Mouse (Mus musculus) retina, postnatal 1 day (tissue): Measurements from ENCODE around the gene Dennd2d.
A peak's percentile ranks its signal among the peaks of the same experiment; 100 is the strongest.

Source experiments
- DNase-seq: peaks from one replicate; pipeline ENCODE4 v3.0.0-alpha.2; 2012

The Dennd2d gene

DNA sequence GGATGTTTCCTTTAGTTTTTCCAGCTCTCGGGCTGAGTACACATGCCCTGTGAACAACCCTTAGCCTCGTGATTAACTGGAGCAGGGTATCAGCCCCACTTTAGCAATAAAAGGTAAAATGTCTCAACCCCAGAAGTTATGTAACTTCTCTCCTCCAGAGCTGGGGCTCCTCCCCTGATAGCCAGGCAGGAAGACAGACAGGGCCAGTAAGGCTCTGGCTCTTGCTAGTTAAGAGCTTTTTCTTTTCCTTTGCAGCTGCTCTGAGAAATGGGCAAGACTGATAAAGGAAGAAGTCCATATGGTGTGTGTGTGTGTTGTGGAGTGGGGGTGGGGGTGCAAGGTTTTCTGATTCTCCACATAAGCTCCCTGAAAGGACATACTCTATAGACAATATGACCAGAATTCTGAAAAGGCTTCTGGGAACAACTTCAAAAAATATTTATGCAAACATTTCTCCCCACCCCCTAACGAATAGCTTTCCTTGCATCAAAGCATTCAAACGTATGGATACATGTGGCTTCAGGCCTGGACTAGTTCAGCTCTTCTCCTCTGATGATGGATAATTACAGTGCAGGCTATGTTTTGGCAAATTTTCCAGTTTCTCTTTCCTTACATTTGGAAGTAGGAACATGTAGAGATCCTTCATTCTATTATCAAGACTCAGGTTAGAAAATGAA lies 14.0 kb downstream of the Dennd2d start:
- DNase-seq = no peak

DNA sequence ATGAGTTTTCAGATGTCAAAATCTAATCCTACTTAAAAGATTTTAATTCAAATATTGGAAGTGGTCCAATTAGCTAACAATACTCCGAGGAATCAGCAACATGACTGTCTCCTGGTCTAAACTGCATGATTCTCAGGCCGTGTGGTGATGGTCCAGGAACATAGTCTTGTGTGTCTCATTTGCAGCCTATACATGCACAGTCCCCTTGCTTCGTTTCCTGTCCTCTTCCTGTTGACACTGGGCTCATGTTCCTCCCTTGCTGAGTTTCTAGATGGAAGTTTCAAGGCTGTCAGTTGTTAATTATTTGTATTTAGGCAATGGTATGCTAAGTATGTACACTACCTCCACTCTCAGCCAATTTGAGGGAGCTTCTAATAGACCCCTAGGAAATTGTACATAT lies 14.8 kb downstream of the Dennd2d start:
- DNase-seq = no peak

DNA sequence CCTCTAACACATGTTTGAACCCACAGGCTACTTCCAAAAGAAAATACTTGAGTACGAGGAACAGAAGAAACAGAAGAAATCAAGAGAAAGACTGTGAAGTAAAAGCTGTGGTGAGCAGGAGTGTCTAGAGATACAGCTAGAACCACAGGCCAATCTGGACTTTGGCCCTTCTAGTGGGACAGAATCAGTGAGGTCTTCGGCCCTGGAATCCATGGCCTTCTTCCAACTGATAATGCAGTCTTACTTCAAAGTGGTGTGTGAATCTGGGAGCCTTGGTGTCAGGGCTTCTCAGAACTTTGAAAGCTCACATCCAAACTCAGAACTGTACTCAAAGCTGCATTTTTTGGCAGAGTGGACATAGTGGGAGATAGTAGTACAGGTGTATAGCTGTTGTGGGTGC lies 18.3 kb downstream of the Dennd2d start:
- DNase-seq = no peak

DNA sequence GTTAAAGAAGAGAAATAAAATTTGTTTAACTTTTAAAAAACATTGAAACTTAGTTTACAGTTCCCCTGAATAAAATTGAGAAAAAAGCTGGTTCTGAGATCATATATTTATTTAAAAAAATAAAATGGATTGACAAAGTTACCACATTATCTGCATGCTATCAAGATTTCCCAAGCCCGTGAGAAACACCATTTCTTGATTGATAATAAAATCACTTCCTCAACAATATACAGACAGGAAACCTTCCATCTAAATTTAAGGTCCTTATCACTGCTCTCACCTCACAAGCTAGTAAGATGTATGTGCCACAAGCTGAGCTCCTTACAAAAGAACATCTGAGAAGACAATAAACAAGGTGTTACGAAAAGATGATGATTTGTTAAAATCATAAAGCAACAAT lies 20.7 kb downstream of the Dennd2d start:
- DNase-seq = no peak

DNA sequence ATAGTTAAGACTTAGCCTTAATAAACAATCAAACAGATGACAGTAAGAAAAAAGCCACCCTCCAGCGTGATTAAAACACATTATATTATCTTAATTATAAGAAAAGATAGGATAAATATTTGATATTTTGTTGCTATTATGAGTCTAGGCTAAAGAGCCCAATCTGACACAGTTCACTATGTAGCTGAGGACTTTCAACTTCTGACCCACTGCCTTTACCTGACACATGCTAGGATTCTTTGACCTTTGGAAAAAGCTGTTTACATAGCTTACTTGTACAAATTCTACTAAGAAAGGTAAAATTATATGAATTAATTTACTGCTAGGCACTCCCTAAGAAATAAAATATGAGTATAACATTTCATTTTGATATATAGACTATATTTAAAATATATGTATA lies 28.5 kb downstream of the Dennd2d start:
- DNase-seq = no peak

DNA sequence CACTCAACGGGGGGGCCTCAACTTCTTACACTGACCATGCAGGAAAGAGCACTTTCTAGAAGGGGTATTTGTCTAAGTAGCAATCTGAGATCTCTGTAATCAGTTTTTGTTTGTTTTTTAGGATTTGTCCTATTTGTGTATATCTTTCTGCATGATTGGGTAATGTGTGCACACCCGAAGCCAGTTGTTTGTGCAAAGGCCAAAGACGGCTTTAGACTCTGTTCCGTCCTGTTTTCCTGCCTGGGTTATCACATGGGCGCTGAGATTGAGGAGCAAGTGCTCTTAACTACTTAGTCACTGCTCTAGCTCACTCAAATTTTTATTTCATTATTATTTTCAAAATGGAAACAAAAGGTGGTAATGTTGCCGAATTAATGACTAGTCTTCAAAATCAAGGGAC lies 32.8 kb downstream of the Dennd2d start:
- no peak for DNase-seq

DNA sequence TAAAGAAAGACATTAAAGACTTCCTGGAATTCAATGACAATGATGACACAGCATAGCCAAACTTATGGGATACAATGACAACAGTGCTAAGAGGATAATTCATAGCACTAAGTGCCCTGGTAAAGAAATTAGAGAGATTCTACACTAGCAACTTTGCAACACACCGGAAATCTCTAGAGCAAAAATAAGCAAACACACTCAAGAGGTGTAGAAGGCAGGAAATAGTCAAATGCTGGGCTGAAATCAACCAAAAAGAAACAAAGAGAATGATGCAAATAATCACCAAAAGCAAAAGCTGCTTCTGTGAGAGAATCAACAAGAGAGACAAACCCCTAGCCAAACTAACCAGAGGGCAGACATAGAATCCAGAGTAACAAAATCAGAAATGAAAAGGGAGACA lies 40.5 kb downstream of the Dennd2d start:
- DNase-seq = no peak

DNA sequence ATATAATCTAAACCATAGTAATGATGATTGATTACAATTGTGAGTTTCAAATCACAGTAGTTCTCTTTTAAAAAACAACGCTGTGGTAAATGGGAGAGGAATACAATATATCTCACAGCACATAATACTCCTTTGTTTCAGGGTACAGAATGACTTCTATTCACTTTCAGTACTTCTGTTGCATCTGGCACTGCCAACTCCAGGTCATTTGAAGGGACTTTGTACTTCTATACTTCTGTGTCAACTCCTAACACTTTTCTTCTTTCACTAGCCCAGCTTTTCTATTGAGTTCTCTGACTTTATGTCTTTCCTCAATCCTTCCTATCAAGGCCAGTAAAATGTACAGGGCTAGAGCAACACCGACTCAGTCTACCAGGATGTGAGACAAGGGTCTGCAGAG lies 44.2 kb downstream of the Dennd2d start:
- no peak for DNase-seq

DNA sequence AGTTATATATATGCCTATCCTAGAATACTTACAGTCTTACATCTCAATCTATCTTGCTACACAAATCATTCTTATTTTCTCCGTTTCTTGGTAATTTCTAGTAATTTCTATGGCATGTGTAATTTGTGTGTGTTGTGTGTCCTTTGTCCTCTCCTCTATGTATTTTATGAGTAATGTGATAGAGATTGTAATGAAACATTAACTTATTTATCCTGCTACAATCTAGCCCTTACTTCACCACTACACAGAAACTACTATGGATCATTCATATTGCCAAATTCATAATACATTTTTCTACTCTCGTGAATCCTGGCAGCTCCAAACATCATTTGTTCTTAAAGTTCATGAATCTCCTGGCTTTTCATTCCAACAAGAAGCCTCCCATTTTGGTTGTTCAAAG lies 45.8 kb downstream of the Dennd2d start:
- no peak for DNase-seq

DNA sequence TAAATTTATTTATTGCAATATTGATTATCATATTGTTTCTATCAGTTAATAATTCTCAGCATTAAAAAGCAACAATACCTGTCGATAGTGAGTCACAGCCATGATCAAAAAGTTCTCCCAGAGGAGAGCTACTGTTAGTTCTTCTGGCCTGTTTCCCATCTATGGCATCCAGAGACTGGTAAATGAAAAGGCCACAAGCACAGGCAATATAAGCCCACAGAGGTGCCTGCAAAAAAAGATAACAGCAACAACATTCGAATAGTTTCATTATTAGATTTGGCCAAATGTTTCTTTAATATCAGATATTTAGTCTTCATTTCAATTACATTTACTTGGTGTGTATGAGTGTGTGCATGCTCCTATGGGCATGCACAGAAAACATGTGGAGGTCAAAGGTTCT lies 51.1 kb downstream of the Dennd2d start:
- DNase-seq = no peak

DNA sequence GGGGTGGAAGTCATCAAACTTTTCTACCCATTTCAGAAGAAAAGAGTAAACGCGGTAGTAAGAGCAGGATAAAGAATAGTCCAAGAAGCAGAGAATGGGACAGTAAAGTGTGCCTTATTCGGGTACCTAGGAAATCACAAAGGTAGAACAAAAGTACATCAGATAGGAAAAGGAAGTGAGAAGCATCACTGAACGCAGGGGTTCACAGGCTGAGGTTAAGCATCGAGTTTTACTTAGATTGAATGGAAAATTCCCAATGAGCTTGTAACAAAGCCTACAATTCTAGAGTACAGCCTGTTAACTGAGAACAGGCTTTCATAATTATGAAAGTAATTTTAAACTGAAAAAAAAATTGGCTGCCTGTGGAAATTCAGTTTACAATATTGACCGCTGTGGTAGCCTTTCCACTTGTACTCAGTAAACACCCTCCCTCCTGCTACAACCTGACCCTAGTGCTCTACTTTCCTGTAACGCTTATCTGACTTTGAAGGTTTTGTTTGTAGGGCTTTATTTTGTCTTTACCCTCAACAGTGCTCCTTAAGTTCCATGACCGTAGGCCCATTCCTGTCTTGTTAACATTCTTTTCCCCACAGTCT lies 62.6 kb downstream of the Dennd2d start:
- DNase-seq = no peak

DNA sequence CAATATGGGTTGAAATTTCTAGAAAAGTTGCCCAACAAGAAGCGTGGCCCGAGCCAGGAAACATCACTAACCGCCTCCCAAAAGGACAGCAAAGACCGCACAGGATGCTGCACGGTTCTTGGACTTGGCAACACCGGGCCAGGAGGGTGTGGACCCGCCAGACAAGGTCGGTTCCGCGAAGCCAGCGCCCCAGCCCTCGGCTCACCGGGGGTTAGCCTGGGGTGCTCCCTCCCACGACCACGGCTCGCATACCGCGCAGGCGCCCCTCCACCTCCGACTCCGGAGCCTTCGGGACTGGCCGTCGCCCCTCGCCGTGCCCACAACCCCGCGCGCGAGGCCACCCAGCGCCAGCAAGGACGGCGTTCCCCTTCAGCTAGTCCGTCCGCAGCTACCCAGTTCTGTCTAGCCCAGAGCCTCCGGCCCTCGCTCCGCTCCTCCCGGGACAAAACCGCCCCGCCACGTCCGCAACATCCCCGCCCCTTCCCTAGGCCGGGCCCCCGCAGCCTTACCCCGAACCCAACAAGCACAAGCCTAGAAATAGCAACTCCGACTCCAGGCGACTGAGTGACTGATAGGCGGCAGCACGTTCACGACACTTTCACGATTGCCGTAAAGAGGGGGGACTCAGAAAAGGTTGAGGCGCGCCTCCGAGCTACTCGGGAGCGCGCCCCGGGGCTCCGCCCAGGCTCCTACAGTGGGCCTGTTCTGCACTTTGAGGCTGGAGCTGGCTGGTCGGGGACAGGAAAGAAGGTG lies 65.1 kb downstream of the Dennd2d start, which contains the start of the genes Dram2 and Cept1:
Gene Dram2, plus strand, starts transcription at position 628 of the 753 bp plus-strand sequence.
Gene Cept1, minus strand, starts transcription at position 632 of the 753 bp plus-strand sequence.
- DNase-seq = peak; percentile 98

DNA sequence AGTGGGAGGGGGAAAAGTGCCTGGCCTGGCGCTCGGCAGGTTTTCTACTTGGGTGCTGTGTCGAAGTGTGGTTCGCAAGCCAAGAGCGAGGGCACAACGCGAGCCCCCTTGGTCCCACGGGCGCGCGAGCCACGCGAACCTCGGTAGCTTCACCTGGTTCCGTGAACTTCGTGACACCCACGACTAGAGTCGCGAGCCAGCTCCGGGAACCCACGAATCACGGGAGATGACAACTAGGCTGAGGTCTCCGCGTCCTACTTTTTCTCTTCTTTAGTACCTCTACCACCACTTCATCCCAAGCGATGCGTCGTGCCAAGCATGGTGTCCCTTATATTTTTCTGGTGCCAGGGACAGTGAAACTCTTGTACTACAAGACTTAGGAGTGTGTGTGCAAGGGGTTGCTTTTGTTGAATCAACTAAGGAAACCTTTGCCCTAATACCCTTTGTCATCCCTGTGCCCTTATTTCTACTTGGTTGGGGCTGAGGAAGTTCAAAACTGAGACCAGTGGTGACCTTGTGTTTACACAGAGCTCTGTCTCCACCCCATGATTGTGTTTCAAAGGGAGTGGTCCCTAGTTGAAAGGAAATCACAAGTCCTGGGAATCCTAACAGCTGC lies 65.8 kb downstream of the Dennd2d start:
- peak; percentile 52 for DNase-seq

DNA sequence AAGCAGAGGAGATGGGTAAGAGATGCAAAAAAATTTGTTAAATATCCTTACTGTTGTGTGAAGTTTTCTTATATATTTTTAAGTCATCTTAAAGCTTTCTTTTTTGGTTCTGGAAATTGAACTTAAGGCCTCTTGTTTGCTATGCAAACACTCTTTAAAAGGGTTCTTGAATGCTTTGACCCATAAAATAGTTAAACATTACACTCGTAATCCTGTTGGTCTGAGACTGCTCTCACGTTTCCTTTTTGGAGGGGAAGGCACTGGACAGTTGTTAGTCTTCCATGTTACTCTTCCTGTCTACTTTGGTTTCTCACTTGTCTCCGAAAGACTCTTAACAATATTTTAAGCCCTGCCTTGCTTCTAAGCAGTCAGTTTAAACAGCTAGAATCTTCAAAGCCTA lies 66.8 kb downstream of the Dennd2d start:
- DNase-seq = no peak
